Mouse (Mus musculus) liver, embryonic 14.5 days (tissue): ENCODE data around the gene Ppp2r5d. TPM values are rescaled to one million over a fixed set of nuclear protein-coding genes. Genes with fewer than 3 reads are reported as not detected.
A peak's percentile ranks its signal among the peaks of the same experiment; 100 is the strongest.

Source experiments
- ATAC-seq: fragments of 200-750 bp; cut with Nextera tagmentation; 2 replicates; pipeline ENCODE4 v1.8.0; 2017; ENCODE audit warnings: moderate number of reproducible peaks, mild to moderate bottlenecking, moderate library complexity; ENCODE audit not compliant: insufficient read depth
- DNase-seq, 3 experiments: peaks; one replicate each; pipeline ENCODE4 v3.0.0-alpha.2; 2012 to 2013; ENCODE audit warnings: low read depth in 3 of 3, low spot score in 3 of 3
- H3K27ac ChIP-seq: fragments of 300-500 bp; sonication (generic); 2 replicates; pipeline ENCODE4 v1.5.1; 2014; ENCODE audit warnings: moderate library complexity, mild to moderate bottlenecking, control low read depth, inconsistent platforms
- H3K27me3 ChIP-seq: fragments of 300-500 bp; sonication (generic); 2 replicates; pipeline ENCODE4 v1.6.1; 2014; ENCODE audit warnings: mild to moderate bottlenecking, low read length, moderate library complexity; ENCODE audit not compliant: control insufficient read depth, insufficient read depth
- H3K36me3 ChIP-seq: fragments of 300-500 bp; sonication (generic); replicated peaks from 2 replicates; pipeline ENCODE4 v1.6.1; 2014; ENCODE audit warnings: low read depth; ENCODE audit not compliant: control insufficient read depth, insufficient read depth
- H3K4me1 ChIP-seq, 2 experiments: fragments of 200-500 bp in 1 of 2; fragments of 300-500 bp in 1 of 2; sonication (generic) in 1 of 2; replicated peaks; 2 replicates each; pipeline ENCODE4 v1.6.1; 2012 to 2014; ENCODE audit warnings: antibody characterized with exemption in 1 of 2, inconsistent platforms in 1 of 2, low read length in 1 of 2; ENCODE audit not compliant: control insufficient read depth in 2 of 2, insufficient read depth in 2 of 2
- H3K4me2 ChIP-seq: fragments of 300-500 bp; sonication (generic); 2 replicates; pipeline ENCODE4 v1.6.1; 2014; ENCODE audit warnings: low read depth, mild to moderate bottlenecking, control low read depth, moderate library complexity
- H3K4me3 ChIP-seq, 2 experiments: fragments of 200-500 bp in 1 of 2; fragments of 300-500 bp in 1 of 2; sonication (generic) in 1 of 2; 2 replicates each; pipeline ENCODE4 v1.5.1; 2012 to 2014; ENCODE audit warnings: low read depth in 2 of 2, low read length in 2 of 2, mild to moderate bottlenecking in 2 of 2, control low read depth in 1 of 2, inconsistent platforms in 1 of 2, moderate library complexity in 1 of 2; ENCODE audit not compliant: insufficient read depth in 1 of 2
- H3K9ac ChIP-seq: fragments of 300-500 bp; sonication (generic); replicated peaks from 2 replicates; pipeline ENCODE4 v1.6.1; 2014; ENCODE audit warnings: mild to moderate bottlenecking, control low read depth, moderate library complexity
- H3K9me3 ChIP-seq: fragments of 300-500 bp; sonication (generic); 2 replicates; pipeline ENCODE4 v1.6.1; 2016; ENCODE audit warnings: low read length, mixed read lengths; ENCODE audit not compliant: control insufficient read depth
- CTCF ChIP-seq: IDR thresholded peaks from 2 replicates; pipeline ENCODE4 v1.5.1; 2016; ENCODE audit warnings: antibody characterized with exemption, low read depth, control low read depth
- EP300 ChIP-seq: IDR thresholded peaks from 2 replicates; pipeline ENCODE4 v1.6.1; 2016; ENCODE audit warnings: antibody characterized with exemption, low read depth
- WGBS: fragments of 180-500 bp; shearing (Covaris S2); extraction: QIAGEN DNeasy Blood & Tissue Kit; methylation state at CpG from one replicate; pipeline ENCODE4 v1.1.7; 2014; ENCODE audit not compliant: insufficient replicate concordance; 5-methylcytosine and 5-hydroxymethylcytosine counted together
- polyA plus RNA-seq, 2 experiments: library from polyadenylated mRNA; depleted of rRNA in 1 of 2; stranded (reverse) in 1 of 2; unstranded in 1 of 2; fragments of >200 nt; fragmentation: Nextera tagmentation in 1 of 2; extraction: Ambion mirVana in 1 of 2; gene quantifications; 2 replicates each; pipeline versions ENCODE4 v1.2.1 to v1.2.3; 2012 to 2014

Ppp2r5d gene
- polyA plus RNA-seq, 2 experiments, result 23.6 to 24.1 TPM

DNA sequence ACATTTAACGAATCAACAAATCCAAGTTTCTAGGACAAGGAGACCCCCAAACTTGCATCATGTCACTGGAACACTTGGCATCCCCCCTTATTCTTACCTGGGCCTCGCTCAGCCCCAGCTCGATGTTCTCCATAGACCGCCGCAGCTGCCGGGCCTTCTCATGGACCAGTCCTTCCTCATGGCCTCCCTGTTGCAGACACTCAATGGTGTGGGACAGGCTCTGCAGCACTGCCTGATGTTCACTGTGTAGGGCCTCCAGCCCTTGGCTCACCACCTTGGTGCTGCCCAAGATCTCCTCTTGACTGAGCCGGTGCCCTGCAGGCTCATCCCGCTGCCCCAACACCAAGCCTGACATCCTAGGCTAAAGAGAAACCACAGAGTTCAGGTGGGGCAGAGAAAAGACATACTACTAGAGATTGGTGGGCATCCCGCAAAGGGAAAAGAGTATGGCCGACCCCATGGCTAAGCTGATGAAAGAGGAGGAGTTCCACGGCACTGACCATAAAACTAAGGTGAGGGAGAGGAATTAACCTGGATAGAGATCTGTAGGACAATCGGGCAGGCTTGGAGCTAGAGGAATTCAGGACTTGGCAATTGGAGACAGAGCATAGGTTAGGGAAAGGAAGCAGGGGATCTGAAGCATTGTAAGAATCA lies 60.6 kb downstream of the Ppp2r5d start:
- TF ChIP-seq EP300 (no peak), CTCF (no peak)
- Histone ChIP-seq H3K9ac (no peak overlapping the region), H3K4me2 (peak overlapping the region; percentile 99; the same call in 1 of the 2 replicates), H3K27me3 (no peaks in the 10 kb centered on the region), H3K9me3 (no peaks in the 10 kb centered on the region), H3K4me3 (peak overlapping the region in 1 of 2 experiments; percentile 88; a peak in 2 of 4 replicates), H3K36me3 (no peaks in the 10 kb centered on the region; the same call in 1 of the 2 replicates), H3K4me1 (peaks cover 10 to 15% of the 10 kb centered on the region in 2 experiments), H3K27ac (no peak overlapping the region)
- 76% methylated on average over 12 of the region's 12 CpGs for WGBS
- DNase-seq (no peak), ATAC-seq (no peak)

DNA sequence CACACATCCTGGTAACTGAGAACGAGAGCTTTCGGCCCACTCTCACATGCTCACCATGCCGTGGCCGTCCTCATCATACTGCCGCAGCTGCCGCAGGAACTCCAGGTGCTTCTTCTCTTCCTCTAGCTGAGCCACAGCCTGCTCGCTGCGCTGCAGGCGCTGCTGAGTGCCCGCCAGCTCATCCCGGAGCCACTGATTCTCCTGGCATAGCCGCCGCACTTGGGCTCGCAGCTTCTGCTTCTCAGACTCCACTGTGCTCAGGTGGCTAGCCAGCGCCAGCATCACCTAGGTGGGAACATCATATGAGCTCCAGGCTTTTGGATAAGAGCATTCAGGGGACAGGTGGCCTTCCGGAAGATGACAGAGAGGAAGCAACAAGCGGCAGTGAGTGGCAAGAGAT lies 62.9 kb downstream of the Ppp2r5d start:
- H3K9me3 ChIP-seq, result no peaks in the 10 kb centered on the region
- H3K4me1 ChIP-seq, result peaks cover 10 to 12% of the 10 kb centered on the region in 2 experiments
- H3K4me2 ChIP-seq, result no peak overlapping the region
- DNase-seq (no peak), ATAC-seq (no peak)
- no peaks in the 10 kb centered on the region for H3K36me3 ChIP-seq
- no peak overlapping the region for H3K9ac ChIP-seq
- 83% methylated on average over 17 of the region's 17 CpGs for WGBS
- TF ChIP-seq CTCF (no peak), EP300 (no peak)
- H3K4me3 ChIP-seq, result no peak overlapping the region
- no peaks in the 10 kb centered on the region for H3K27me3 ChIP-seq
- no peak overlapping the region for H3K27ac ChIP-seq

DNA sequence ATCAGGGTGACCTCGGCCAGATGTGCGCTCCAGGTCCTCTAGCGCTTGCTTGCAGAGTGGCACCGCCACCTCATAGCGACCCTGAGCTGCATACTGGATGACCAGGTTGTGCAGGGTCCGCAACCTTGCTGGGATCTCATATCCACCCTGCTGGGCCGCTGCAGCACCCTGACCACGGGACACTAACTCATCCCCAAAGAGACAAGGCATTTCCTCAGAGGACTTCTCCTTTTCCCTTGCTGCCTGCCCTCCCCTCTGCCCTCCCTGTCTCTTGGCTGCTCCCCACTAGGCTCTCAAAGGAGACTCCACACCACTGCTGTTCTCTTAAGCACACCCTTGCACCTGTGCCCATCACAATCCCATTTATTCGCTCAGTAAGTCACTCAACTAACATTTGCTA lies 65.0 kb downstream of the Ppp2r5d start:
- Histone ChIP-seq H3K9me3 (no peaks in the 10 kb centered on the region), H3K36me3 (no peaks in the 10 kb centered on the region), H3K27me3 (no peaks in the 10 kb centered on the region), H3K9ac (no peak overlapping the region), H3K27ac (no peak overlapping the region), H3K4me2 (no peak overlapping the region), H3K4me1 (peaks cover under 1 to 3% of the 10 kb centered on the region in 2 experiments; a peak in 2 of 4 replicates), H3K4me3 (no peak overlapping the region)
- 40% methylated on average over 9 of the region's 9 CpGs for WGBS
- no peak for DNase-seq
- no peak for ATAC-seq
- TF ChIP-seq CTCF (no peak), EP300 (no peak)

DNA sequence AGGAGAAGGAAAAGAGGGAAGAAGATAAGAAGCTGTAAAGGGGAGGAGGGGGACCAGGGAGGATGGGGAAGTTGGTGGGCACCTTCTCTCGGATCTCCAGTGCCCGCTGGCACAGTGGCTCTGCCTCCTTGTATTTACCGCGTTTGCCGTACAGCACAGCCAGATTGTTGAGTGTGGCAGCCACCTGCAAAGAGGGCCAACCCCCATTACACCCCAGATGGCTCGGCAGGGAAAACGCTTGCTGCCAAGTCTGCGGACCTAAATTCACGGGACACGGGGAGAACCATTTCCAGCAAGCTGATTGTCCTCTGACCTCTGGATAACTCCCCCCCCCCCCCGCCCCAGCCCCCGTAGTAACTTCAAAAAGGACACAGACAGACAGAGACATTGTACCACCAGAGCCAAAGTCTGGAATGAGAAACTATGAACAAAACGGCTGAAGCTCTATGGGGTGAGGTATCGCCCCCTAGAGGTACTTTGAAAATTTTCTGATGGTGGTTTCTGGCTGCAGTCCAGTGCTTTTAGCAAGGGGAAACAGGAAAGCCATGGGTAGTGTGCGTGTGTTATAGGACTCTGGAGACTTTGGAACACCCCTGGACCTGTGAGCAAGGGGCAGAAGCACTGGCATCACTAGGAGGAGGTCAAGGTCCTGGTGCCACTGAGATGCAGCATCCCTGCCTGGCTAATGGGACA lies 67.9 kb downstream of the Ppp2r5d start:
- H3K9me3 ChIP-seq, result no peaks in the 10 kb centered on the region
- DNase-seq, result no peak
- no peaks in the 10 kb centered on the region for H3K27me3 ChIP-seq
- H3K36me3 ChIP-seq, result no peaks in the 10 kb centered on the region
- 19% methylated on average over 15 of the region's 15 CpGs for WGBS
- H3K4me2 ChIP-seq, result 0 out of 2 replicates have a peak overlapping the region, but pooled peaks have one; percentile 24
- H3K4me1 ChIP-seq, result no peaks in the 10 kb centered on the region
- H3K4me3 ChIP-seq, result no peak overlapping the region
- peak; percentile 62 for TF ChIP-seq CTCF
- no peak for TF ChIP-seq EP300
- no peak for ATAC-seq
- no peak overlapping the region for H3K9ac ChIP-seq
- H3K27ac ChIP-seq, result no peak overlapping the region

Other genes starting within 250 kb of the Ppp2r5d start
- gene Ttbk1, start 217.4 kb downstream of the Ppp2r5d start, polyA plus RNA-seq (2012; rRNA removed), result 0.02 and 0.04 TPM in 2 replicates
- not detected in 2 replicates for gene Ttbk1, start 217.4 kb downstream of the Ppp2r5d start, polyA plus RNA-seq (2014; fragmentation: Nextera tagmentation; extraction: Ambion mirVana)
- 12.0 and 14.0 TPM in 2 replicates for gene Dnph1, start 208.4 kb downstream of the Ppp2r5d start, polyA plus RNA-seq (2012; rRNA removed)
- gene Dnph1, start 208.4 kb downstream of the Ppp2r5d start, polyA plus RNA-seq (2014; fragmentation: Nextera tagmentation; extraction: Ambion mirVana), result 20.0 and 24.2 TPM in 2 replicates
- 0.59 and 0.92 TPM in 2 replicates for gene Cul9, start 158.7 kb downstream of the Ppp2r5d start, polyA plus RNA-seq (2012; rRNA removed)
- 0.34 and 0.46 TPM in 2 replicates for gene Cul9, start 158.7 kb downstream of the Ppp2r5d start, polyA plus RNA-seq (2014; fragmentation: Nextera tagmentation; extraction: Ambion mirVana)
- 16.0 and 22.0 TPM in 2 replicates for gene Srf, start 148.9 kb downstream of the Ppp2r5d start, polyA plus RNA-seq (2012; rRNA removed)
- gene Srf, start 148.9 kb downstream of the Ppp2r5d start, polyA plus RNA-seq (2014; fragmentation: Nextera tagmentation; extraction: Ambion mirVana), result 2.5 and 2.6 TPM in 2 replicates
- gene Ptk7, start 75.6 kb downstream of the Ppp2r5d start, polyA plus RNA-seq (2012; rRNA removed), result 3.6 and 3.7 TPM in 2 replicates
- 3.0 and 3.4 TPM in 2 replicates for gene Ptk7, start 75.6 kb downstream of the Ppp2r5d start, polyA plus RNA-seq (2014; fragmentation: Nextera tagmentation; extraction: Ambion mirVana)
- 3.4 and 3.5 TPM in 2 replicates for gene Klc4, start 59.1 kb downstream of the Ppp2r5d start, polyA plus RNA-seq (2012; rRNA removed)
- 5.2 and 5.5 TPM in 2 replicates for gene Klc4, start 59.1 kb downstream of the Ppp2r5d start, polyA plus RNA-seq (2014; fragmentation: Nextera tagmentation; extraction: Ambion mirVana)
- 36.1 and 46.6 TPM in 2 replicates for gene Mrpl2, start 58.9 kb downstream of the Ppp2r5d start, polyA plus RNA-seq (2012; rRNA removed)
- gene Mrpl2, start 58.9 kb downstream of the Ppp2r5d start, polyA plus RNA-seq (2014; fragmentation: Nextera tagmentation; extraction: Ambion mirVana), result 84.6 and 91.0 TPM in 2 replicates
- 11.3 and 14.9 TPM in 2 replicates for gene Cul7, start 54.8 kb downstream of the Ppp2r5d start, polyA plus RNA-seq (2012; rRNA removed)
- 7.1 and 8.3 TPM in 2 replicates for gene Cul7, start 54.8 kb downstream of the Ppp2r5d start, polyA plus RNA-seq (2014; fragmentation: Nextera tagmentation; extraction: Ambion mirVana)
- gene Rrp36, start 30.8 kb downstream of the Ppp2r5d start, polyA plus RNA-seq (2012; rRNA removed), result 16.4 and 20.3 TPM in 2 replicates
- 11.4 and 14.0 TPM in 2 replicates for gene Rrp36, start 30.8 kb downstream of the Ppp2r5d start, polyA plus RNA-seq (2014; fragmentation: Nextera tagmentation; extraction: Ambion mirVana)
- 27.3 and 34.4 TPM in 2 replicates for gene Mea1, start 26.3 kb downstream of the Ppp2r5d start, polyA plus RNA-seq (2012; rRNA removed)
- 61.7 and 62.4 TPM in 2 replicates for gene Mea1, start 26.3 kb downstream of the Ppp2r5d start, polyA plus RNA-seq (2014; fragmentation: Nextera tagmentation; extraction: Ambion mirVana)
- 40.2 and 41.5 TPM in 2 replicates for gene Klhdc3, start 24.2 kb downstream of the Ppp2r5d start, polyA plus RNA-seq (2012; rRNA removed)
- 46.3 and 49.4 TPM in 2 replicates for gene Klhdc3, start 24.2 kb downstream of the Ppp2r5d start, polyA plus RNA-seq (2014; fragmentation: Nextera tagmentation; extraction: Ambion mirVana)
- 9.3 and 9.6 TPM in 2 replicates for gene Pex6, start 6.4 kb upstream of the Ppp2r5d start, polyA plus RNA-seq (2012; rRNA removed)
- gene Pex6, start 6.4 kb upstream of the Ppp2r5d start, polyA plus RNA-seq (2014; fragmentation: Nextera tagmentation; extraction: Ambion mirVana), result 5.3 and 7.1 TPM in 2 replicates
- 15.7 and 18.3 TPM in 2 replicates for gene Gnmt, start 24.1 kb upstream of the Ppp2r5d start, polyA plus RNA-seq (2012; rRNA removed)
- gene Gnmt, start 24.1 kb upstream of the Ppp2r5d start, polyA plus RNA-seq (2014; fragmentation: Nextera tagmentation; extraction: Ambion mirVana), result 30.8 and 31.2 TPM in 2 replicates
- gene Cnpy3, start 47.1 kb upstream of the Ppp2r5d start, polyA plus RNA-seq (2012; rRNA removed), result 15.0 and 18.0 TPM in 2 replicates
- 17.7 and 20.7 TPM in 2 replicates for gene Cnpy3, start 47.1 kb upstream of the Ppp2r5d start, polyA plus RNA-seq (2014; fragmentation: Nextera tagmentation; extraction: Ambion mirVana)
- gene Ptcra, start 58.6 kb upstream of the Ppp2r5d start, polyA plus RNA-seq (2012; rRNA removed), result 0.04 TPM in 2 replicates
- 0.10 and 0.18 TPM in 2 replicates for gene Ptcra, start 58.6 kb upstream of the Ppp2r5d start, polyA plus RNA-seq (2014; fragmentation: Nextera tagmentation; extraction: Ambion mirVana)
- gene 2310039H08Rik, start 67.5 kb upstream of the Ppp2r5d start, polyA plus RNA-seq (2012; rRNA removed), result 36.7 and 37.2 TPM in 2 replicates
- 62.7 and 63.3 TPM in 2 replicates for gene 2310039H08Rik, start 67.5 kb upstream of the Ppp2r5d start, polyA plus RNA-seq (2014; fragmentation: Nextera tagmentation; extraction: Ambion mirVana)
- 23.2 and 38.0 TPM in 2 replicates for gene Rpl7l1, start 77.6 kb upstream of the Ppp2r5d start, polyA plus RNA-seq (2012; rRNA removed)
- 65.5 and 75.3 TPM in 2 replicates for gene Rpl7l1, start 77.6 kb upstream of the Ppp2r5d start, polyA plus RNA-seq (2014; fragmentation: Nextera tagmentation; extraction: Ambion mirVana)
- gene Bicral, start 153.4 kb upstream of the Ppp2r5d start, polyA plus RNA-seq (2012; rRNA removed), result 2.5 and 3.0 TPM in 2 replicates
- gene Bicral, start 153.4 kb upstream of the Ppp2r5d start, polyA plus RNA-seq (2014; fragmentation: Nextera tagmentation; extraction: Ambion mirVana), result 3.4 and 3.5 TPM in 2 replicates
- gene Tbcc, start 185.6 kb upstream of the Ppp2r5d start, polyA plus RNA-seq (2012; rRNA removed), result 9.3 and 9.4 TPM in 2 replicates
- gene Tbcc, start 185.6 kb upstream of the Ppp2r5d start, polyA plus RNA-seq (2014; fragmentation: Nextera tagmentation; extraction: Ambion mirVana), result 21.8 and 23.1 TPM in 2 replicates
- gene Prph2, start 205.3 kb upstream of the Ppp2r5d start, polyA plus RNA-seq (2012; rRNA removed), result not detected in 2 replicates
- gene Prph2, start 205.3 kb upstream of the Ppp2r5d start, polyA plus RNA-seq (2014; fragmentation: Nextera tagmentation; extraction: Ambion mirVana), result not detected in 2 replicates